Mouse (Mus musculus) midbrain, embryonic 10.5 days (tissue): ENCODE data around the gene Lhx3. TPM values are rescaled to one million over a fixed set of nuclear protein-coding genes. Genes with fewer than 3 reads are reported as not detected.

ENCODE experiments used
- DNase-seq: peaks from one replicate; pipeline ENCODE4 v3.0.0-alpha.2; 2017; ENCODE audit warnings: low spot score
- H3K27ac ChIP-seq: fragments of 300-500 bp; sonication (generic); replicated peaks from 2 replicates; pipeline ENCODE4 v1.5.1; 2016; ENCODE audit warnings: mild to moderate bottlenecking
- H3K27me3 ChIP-seq: fragments of 300-500 bp; sonication (generic); 2 replicates; pipeline ENCODE4 v1.6.1; 2016; ENCODE audit warnings: low read depth, mild to moderate bottlenecking; ENCODE audit not compliant: poor library complexity, severe bottlenecking
- H3K36me3 ChIP-seq: fragments of 300-500 bp; sonication (generic); 2 replicates; pipeline ENCODE4 v1.6.1; 2016; ENCODE audit warnings: mild to moderate bottlenecking, moderate library complexity
- H3K4me1 ChIP-seq: fragments of 300-500 bp; sonication (generic); 2 replicates; pipeline ENCODE4 v1.6.1; 2016
- H3K4me3 ChIP-seq: fragments of 300-500 bp; sonication (generic); 2 replicates; pipeline ENCODE4 v1.5.1; 2016; ENCODE audit warnings: mild to moderate bottlenecking, moderate library complexity
- H3K9me3 ChIP-seq: fragments of 300-500 bp; sonication (generic); replicated peaks from 2 replicates; pipeline ENCODE4 v1.6.1; 2016; ENCODE audit warnings: mild to moderate bottlenecking
- WGBS: fragments of 180-500 bp; shearing (Covaris S2); methylation state at CpG from one replicate; pipeline ENCODE4 v1.1.7; 2016; 5-methylcytosine and 5-hydroxymethylcytosine counted together
- polyA plus RNA-seq: library from polyadenylated mRNA; unstranded; fragments of >200 nt; fragmentation: Nextera tagmentation; extraction: Ambion mirVana; gene quantifications from 2 replicates; pipeline ENCODE4 v1.2.1, GENCODE M21; 2016

Lhx3 gene
- polyA plus RNA-seq, 1 experiment from 2014 or later: 0.49 TPM

DNA sequence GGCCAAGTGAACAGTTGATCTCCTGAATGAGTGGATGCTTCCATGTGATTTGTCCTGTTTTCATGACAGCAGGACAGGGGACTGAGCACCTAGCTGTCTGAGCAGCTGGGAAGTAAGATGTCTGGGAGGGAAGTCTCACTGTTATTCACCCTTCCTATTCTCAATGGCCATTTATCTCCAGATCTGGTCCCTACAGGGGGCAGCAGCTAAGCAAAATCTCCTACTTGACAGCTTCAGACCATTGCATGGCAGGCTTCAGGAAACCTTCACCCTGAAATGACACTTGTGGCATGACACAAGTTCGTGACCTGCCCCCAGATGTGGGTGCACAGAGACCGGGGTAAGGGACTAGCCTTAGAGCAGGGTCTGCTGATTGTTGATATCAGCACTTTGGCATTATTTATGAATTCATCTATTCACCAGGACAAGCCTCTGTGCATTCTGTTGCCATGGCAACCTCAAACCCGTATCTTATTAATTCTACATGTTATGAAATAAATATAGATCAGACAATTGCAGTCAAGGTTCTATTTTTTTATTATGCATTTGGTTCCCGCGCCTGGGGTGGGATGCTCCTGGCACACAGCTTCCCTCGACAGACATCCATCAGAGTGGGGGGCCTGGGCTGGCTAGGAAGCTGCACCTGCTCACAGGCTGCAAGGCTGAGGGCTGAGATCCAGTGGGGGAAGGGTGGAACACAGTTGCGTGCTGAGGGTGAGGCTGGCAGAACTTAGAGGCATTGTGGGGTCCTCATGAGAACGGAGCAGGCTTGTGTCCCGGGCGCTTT lies 51.7 kb downstream of the Lhx3 start:
- no peak overlapping the region for H3K4me3 ChIP-seq
- no peaks in the 10 kb centered on the region for H3K9me3 ChIP-seq
- H3K27ac ChIP-seq: no peak overlapping the region
- 79% methylated on average over 10 of the region's 10 CpGs for WGBS
- H3K27me3 ChIP-seq: no peaks in the 10 kb centered on the region
- H3K4me1 ChIP-seq: peaks cover 16% of the 10 kb centered on the region
- H3K36me3 ChIP-seq: no peaks in the 10 kb centered on the region
- no peak for DNase-seq

DNA sequence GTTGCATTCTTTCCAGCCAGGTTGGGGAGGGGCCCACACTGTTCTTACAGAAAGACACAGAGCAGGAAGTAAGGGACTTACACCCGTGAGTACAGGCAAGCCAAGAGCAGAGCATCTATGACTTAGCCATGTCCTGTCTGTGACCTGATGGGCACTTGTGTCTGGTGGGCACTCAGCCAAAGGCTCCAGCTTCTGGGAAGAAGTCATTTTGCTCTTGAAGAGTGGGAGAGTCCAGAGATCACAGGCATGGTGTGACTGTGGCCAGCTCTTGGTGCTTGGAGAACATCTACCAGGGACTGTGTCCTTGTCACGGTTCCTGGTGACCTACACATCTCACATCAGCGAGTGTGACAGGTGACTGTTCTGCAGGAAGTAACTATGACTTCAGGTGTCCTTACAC lies 52.4 kb downstream of the Lhx3 start:
- 74% methylated on average over 3 of the region's 3 CpGs for WGBS
- Histone ChIP-seq H3K27me3 (no peaks in the 10 kb centered on the region), H3K4me1 (peaks cover 16% of the 10 kb centered on the region), H3K36me3 (no peaks in the 10 kb centered on the region), H3K9me3 (no peaks in the 10 kb centered on the region), H3K4me3 (no peak overlapping the region), H3K27ac (no peak overlapping the region)
- no peak for DNase-seq

DNA sequence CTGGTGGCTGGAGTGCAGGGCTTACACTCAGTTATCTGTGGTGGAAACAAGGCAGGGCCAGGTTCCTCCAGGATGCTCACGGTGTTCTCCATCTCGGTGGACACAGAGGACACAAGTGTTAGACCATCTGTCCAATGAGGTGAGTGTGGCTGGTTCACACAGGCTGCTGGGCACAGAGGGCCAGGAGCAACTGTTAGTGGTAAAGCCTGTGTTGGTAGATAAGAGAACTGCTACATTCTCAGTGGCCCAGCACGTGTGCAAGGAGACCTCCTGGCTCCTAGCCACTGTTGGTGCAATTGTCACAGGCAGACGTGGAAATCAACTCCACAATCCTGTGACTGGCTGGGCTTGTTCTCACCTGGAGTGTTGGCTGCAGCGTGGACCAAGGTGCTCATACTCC lies 53.5 kb downstream of the Lhx3 start:
- no peaks in the 10 kb centered on the region for H3K9me3 ChIP-seq
- H3K27ac ChIP-seq: no peak overlapping the region
- no peak overlapping the region for H3K4me3 ChIP-seq
- no peaks in the 10 kb centered on the region for H3K36me3 ChIP-seq
- no peak for DNase-seq
- H3K27me3 ChIP-seq: no peaks in the 10 kb centered on the region
- H3K4me1 ChIP-seq: peaks cover 16% of the 10 kb centered on the region
- 70% methylated on average over 5 of the region's 5 CpGs for WGBS

DNA sequence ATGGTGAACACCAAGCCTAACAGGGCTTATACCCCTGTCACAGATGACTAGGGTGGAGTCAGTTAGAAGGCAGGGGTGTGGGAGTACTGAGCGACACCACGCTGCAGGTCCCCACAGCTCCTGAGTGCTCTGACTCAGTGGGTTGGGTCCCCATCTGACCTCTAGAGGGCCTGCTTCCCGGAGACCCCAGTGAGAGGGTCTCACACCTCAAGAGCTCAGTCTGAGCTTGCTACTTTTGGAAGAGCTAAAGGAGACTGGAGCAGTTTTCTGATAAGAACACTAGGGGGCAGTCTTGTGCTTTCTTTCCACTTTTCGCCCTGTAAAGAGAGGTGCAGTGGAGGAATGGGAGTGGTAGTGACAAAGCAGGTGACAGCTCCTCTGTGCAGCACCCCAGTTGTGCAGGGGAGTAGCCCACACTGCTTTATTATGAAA lies 54.2 kb downstream of the Lhx3 start:
- Histone ChIP-seq H3K4me1 (peaks cover 16% of the 10 kb centered on the region), H3K9me3 (no peaks in the 10 kb centered on the region), H3K4me3 (no peak overlapping the region), H3K27me3 (no peaks in the 10 kb centered on the region), H3K36me3 (no peaks in the 10 kb centered on the region), H3K27ac (no peak overlapping the region)
- WGBS: 4% methylated on average over 4 of the region's 4 CpGs
- peak; percentile 40 for DNase-seq

DNA sequence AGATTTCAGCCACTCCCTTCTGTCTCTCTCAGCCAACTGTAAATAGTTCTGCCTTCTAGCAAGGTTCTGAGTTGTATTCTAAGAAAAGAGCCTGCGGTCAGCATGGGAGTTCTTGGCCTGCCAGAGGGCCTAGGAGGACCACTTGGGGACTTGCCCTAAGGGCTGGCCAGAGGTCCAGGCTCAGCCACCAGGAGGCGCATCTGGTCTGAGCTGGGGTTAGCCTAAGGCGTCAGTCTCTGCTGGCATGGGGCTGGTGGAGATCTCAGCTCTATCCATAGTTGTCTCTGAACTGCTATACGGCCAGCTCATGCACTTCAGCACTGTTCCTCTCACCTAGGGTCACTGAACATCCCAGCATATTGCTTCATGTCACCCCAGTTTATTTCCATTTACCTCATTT lies 54.8 kb downstream of the Lhx3 start:
- no peaks in the 10 kb centered on the region for H3K9me3 ChIP-seq
- 34% methylated on average over 4 of the region's 4 CpGs for WGBS
- H3K4me1 ChIP-seq: peaks cover 16% of the 10 kb centered on the region
- peak; percentile 57 for DNase-seq
- no peak overlapping the region for H3K27ac ChIP-seq
- H3K4me3 ChIP-seq: no peak overlapping the region
- H3K36me3 ChIP-seq: no peaks in the 10 kb centered on the region
- H3K27me3 ChIP-seq: no peaks in the 10 kb centered on the region

Other genes starting within 250 kb of the Lhx3 start
- 20.6 and 38.1 TPM in 2 replicates for gene Camsap1, start 225.0 kb downstream of the Lhx3 start, polyA plus RNA-seq
- 87.4 and 89.5 TPM in 2 replicates for gene Ubac1, start 186.5 kb downstream of the Lhx3 start, polyA plus RNA-seq
- 4.3 and 5.6 TPM in 2 replicates for gene Nacc2, start 85.1 kb downstream of the Lhx3 start, polyA plus RNA-seq
- gene Qsox2, start 29.2 kb upstream of the Lhx3 start, polyA plus RNA-seq: 21.0 and 21.3 TPM in 2 replicates
- gene Ccdc187, start 86.3 kb upstream of the Lhx3 start, polyA plus RNA-seq: 0.02 and 0.07 TPM in 2 replicates
- 87.6 and 103 TPM in 2 replicates for gene Gpsm1, start 107.2 kb upstream of the Lhx3 start, polyA plus RNA-seq
- 35.1 and 39.2 TPM in 2 replicates for gene Dnlz, start 143.8 kb upstream of the Lhx3 start, polyA plus RNA-seq
- 0.77 and 1.9 TPM in 2 replicates for gene Card9, start 152.6 kb upstream of the Lhx3 start, polyA plus RNA-seq
- 32.5 and 34.4 TPM in 2 replicates for gene Snapc4, start 172.4 kb upstream of the Lhx3 start, polyA plus RNA-seq
- gene Entr1, start 181.0 kb upstream of the Lhx3 start, polyA plus RNA-seq: 128 and 132 TPM in 2 replicates
- gene Pmpca, start 181.1 kb upstream of the Lhx3 start, polyA plus RNA-seq: 156 TPM in 2 replicates
- 23.4 and 31.3 TPM in 2 replicates for gene Inpp5e, start 200.9 kb upstream of the Lhx3 start, polyA plus RNA-seq
- 21.4 and 28.7 TPM in 2 replicates for gene Sec16a, start 236.9 kb upstream of the Lhx3 start, polyA plus RNA-seq